Mouse (Mus musculus): ENCODE measurements around the gene Pank1. TPM values are rescaled to one million over a fixed set of nuclear protein-coding genes. Genes with fewer than 3 reads are reported as not detected.

Gene Pank1
- polyA plus RNA-seq, 1 experiment from 2014 or later, result 5.7 TPM

DNA sequence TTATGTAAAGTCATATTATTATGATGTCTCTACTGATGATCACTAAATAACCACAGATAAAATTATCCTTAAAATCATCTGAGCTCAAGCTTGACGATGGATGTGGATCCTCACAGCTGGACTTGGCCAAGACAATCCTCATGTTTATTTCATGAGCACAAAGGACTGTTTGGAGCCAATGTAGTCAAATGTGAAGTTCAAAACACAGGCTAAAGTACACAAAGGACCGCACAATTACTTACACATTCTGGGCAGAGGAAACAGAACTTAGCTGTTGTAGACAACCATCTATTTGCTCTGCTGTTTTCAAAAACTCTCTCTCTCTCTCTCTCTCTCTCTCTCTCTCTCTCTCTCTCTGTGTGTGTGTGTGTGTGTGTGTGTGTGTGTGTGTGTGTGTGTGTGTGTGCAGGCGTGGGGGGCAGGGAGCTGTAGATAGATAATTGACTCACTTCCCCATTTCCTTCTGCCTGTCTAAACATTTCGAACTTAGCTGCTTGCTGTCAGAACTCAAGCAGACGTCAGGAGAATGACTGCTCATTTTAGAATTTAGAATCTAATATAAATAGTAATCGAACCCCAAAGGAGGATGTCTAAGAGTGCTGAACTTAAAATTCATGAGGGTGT lies 79.5 kb downstream of the Pank1 start:
- ATAC-seq (ENCODE audit: insufficient read depth, low FRiP score), result no peak

DNA sequence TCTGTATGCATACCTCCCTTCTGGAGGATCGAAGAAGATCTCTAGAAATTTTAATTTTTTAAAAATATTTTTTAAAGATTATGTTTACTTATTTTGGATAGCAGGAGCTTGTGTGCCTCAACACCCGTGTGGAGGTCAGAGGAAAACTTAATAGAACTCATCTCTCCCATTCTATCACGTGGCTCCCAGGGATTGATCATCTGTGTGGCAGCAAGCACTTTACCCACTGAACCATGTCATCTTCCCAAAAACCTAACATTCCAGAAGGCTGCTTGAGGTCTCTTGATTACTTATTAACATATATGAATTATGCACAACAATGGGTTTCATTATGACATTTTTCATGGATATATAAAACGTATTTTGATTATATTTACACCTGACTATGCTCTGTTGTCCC lies 82.9 kb downstream of the Pank1 start:
- H3K27me3 ChIP-seq (ENCODE audit: control insufficient read depth, insufficient read depth, low read length), result no peaks in the 10 kb centered on the region

More for the DNA sequence above, 79.5 kb downstream of the Pank1 start:
- no peaks in the 10 kb centered on the region for H3K9me3 ChIP-seq (replicated peaks; ENCODE audit: control insufficient read depth, low read length)
- no peaks in the 10 kb centered on the region for H3K27me3 ChIP-seq (ENCODE audit: control insufficient read depth, insufficient read depth, low read length)
- no peak overlapping the region for H3K4me3 ChIP-seq (replicated peaks; ENCODE audit: low read length)
- no peaks in the 10 kb centered on the region for H3K4me1 ChIP-seq (ENCODE audit: control insufficient read depth, insufficient read depth, low read length)
- H3K9ac ChIP-seq (ENCODE audit: low read length), result no peak overlapping the region
- no peak overlapping the region for H3K4me2 ChIP-seq (ENCODE audit: low read depth, low read length)
- no peak overlapping the region for H3K27ac ChIP-seq (ENCODE audit: low read length)
- H3K36me3 ChIP-seq (ENCODE audit: control insufficient read depth, insufficient read depth, low read length), result no peaks in the 10 kb centered on the region
- WGBS, result 30% methylated on average over 6 of the region's 6 CpGs

DNA sequence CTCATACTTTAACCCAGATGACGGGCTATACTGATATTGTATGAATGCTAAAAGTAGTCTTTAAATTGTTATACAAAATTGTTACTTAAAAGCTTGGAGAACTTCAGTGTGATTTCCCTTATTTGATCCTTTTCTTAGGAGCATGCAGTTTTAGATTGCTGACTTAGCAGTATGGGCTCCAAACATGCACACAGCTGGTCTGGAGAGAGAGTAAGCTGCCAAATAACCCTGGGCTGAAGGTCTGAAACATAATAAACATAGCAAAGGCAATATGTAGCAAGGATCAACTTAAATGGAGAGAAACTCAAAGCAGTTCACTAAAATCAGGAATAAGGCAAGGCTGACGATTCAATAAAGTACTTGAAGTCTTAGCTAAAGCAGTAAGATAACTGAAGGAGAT lies 96.8 kb downstream of the Pank1 start:
- no peak overlapping the region for H3K4me2 ChIP-seq (ENCODE audit: low read depth, low read length)
- no peaks in the 10 kb centered on the region for H3K4me1 ChIP-seq (ENCODE audit: control insufficient read depth, insufficient read depth, low read length)
- H3K27ac ChIP-seq (ENCODE audit: low read length), result no peak overlapping the region
- H3K4me3 ChIP-seq (replicated peaks; ENCODE audit: low read length), result no peak overlapping the region
- H3K36me3 ChIP-seq (ENCODE audit: control insufficient read depth, insufficient read depth, low read length), result no peaks in the 10 kb centered on the region
- 72% methylated on average over 2 of the region's 2 CpGs for WGBS
- H3K9me3 ChIP-seq (replicated peaks; ENCODE audit: control insufficient read depth, low read length), result no peaks in the 10 kb centered on the region
- H3K9ac ChIP-seq (ENCODE audit: low read length), result no peak overlapping the region
- no peaks in the 10 kb centered on the region for H3K27me3 ChIP-seq (ENCODE audit: control insufficient read depth, insufficient read depth, low read length)
- ATAC-seq (ENCODE audit: insufficient read depth, low FRiP score), result no peak

More for the DNA sequence above, 82.9 kb downstream of the Pank1 start:
- no peak overlapping the region for H3K4me3 ChIP-seq (replicated peaks; ENCODE audit: low read length)
- H3K9ac ChIP-seq (ENCODE audit: low read length), result no peak overlapping the region
- H3K36me3 ChIP-seq (ENCODE audit: control insufficient read depth, insufficient read depth, low read length), result no peaks in the 10 kb centered on the region
- no peak overlapping the region for H3K27ac ChIP-seq (ENCODE audit: low read length)
- 85% methylated on average over 4 of the region's 4 CpGs for WGBS
- no peaks in the 10 kb centered on the region for H3K9me3 ChIP-seq (replicated peaks; ENCODE audit: control insufficient read depth, low read length)
- no peak for ATAC-seq (ENCODE audit: insufficient read depth, low FRiP score)
- H3K4me1 ChIP-seq (ENCODE audit: control insufficient read depth, insufficient read depth, low read length), result no peaks in the 10 kb centered on the region
- H3K4me2 ChIP-seq (ENCODE audit: low read depth, low read length), result no peak overlapping the region

DNA sequence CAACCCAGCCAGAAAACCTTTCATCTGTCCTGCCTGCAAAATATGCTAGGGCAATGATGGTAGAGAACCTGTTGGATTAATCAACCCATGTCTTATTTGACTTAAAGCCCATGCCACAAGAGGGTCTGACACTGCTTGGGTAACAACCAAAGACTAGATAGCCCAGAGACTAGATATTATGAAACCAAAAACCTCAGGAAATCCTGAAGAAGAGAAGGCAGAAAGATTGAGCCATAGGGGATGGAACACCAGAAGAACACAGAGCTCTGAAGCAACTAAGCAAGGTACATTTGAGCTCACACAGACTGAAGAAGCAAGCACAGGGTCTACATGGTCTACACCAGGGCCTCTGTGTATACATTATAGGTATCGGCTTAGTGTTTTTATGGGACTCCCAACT lies 100.3 kb downstream of the Pank1 start:
- Histone ChIP-seq H3K4me3 (replicated peaks; ENCODE audit: low read length) (no peak overlapping the region), H3K9ac (ENCODE audit: low read length) (no peak overlapping the region), H3K27ac (ENCODE audit: low read length) (no peak overlapping the region), H3K4me2 (ENCODE audit: low read depth, low read length) (no peak overlapping the region), H3K27me3 (ENCODE audit: control insufficient read depth, insufficient read depth, low read length) (no peaks in the 10 kb centered on the region), H3K9me3 (replicated peaks; ENCODE audit: control insufficient read depth, low read length) (no peaks in the 10 kb centered on the region), H3K36me3 (ENCODE audit: control insufficient read depth, insufficient read depth, low read length) (no peaks in the 10 kb centered on the region), H3K4me1 (ENCODE audit: control insufficient read depth, insufficient read depth, low read length) (no peaks in the 10 kb centered on the region)
- 96% methylated on average over 1 of the region's 1 CpGs for WGBS
- ATAC-seq (ENCODE audit: insufficient read depth, low FRiP score), result no peak

DNA sequence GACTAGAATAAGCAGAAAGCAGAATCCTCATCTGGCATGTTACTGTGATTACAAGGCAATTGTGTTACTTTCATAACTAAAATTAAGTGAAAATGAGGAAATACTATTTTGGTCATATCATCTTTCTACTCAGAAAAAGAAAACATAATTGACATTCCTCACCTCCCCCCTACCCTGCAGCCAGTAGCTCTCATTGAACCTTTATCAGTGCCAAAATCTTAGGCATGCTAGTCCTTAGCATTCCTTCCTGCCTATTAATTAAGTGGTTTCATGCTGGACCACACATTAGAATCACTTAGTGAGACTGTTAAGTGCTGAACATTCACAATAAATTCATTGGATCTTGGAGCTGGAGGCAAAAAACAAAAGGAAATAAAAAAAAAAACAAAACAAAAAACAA lies 101.2 kb downstream of the Pank1 start:
- Histone ChIP-seq H3K4me3 (replicated peaks; ENCODE audit: low read length) (no peak overlapping the region), H3K27ac (ENCODE audit: low read length) (no peak overlapping the region), H3K9me3 (replicated peaks; ENCODE audit: control insufficient read depth, low read length) (no peaks in the 10 kb centered on the region), H3K4me1 (ENCODE audit: control insufficient read depth, insufficient read depth, low read length) (no peaks in the 10 kb centered on the region), H3K4me2 (ENCODE audit: low read depth, low read length) (no peak overlapping the region), H3K27me3 (ENCODE audit: control insufficient read depth, insufficient read depth, low read length) (no peaks in the 10 kb centered on the region), H3K36me3 (ENCODE audit: control insufficient read depth, insufficient read depth, low read length) (no peaks in the 10 kb centered on the region), H3K9ac (ENCODE audit: low read length) (no peak overlapping the region)
- ATAC-seq (ENCODE audit: insufficient read depth, low FRiP score), result no peak

DNA sequence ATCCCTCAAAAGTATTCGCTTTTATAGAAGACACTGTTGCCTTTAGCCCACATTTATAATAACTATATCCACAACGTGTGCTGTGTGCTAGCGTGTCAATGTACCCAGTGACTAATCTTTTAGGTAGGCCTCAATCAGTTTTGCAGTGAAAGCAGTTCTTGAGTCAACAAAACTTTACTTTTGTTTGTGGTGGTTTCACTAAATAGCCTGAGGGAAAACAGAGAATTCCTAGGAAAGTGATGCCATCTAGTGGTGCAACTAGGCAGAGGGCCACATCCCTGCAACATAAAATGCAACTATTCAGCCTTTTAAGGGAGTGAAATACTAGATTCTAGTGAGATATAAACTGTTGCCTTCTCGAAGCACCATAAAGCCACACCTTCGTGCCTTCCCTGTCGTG lies 106.5 kb downstream of the Pank1 start:
- Histone ChIP-seq H3K27ac (ENCODE audit: low read length) (no peak overlapping the region), H3K27me3 (ENCODE audit: control insufficient read depth, insufficient read depth, low read length) (no peaks in the 10 kb centered on the region), H3K9me3 (replicated peaks; ENCODE audit: control insufficient read depth, low read length) (no peaks in the 10 kb centered on the region), H3K9ac (ENCODE audit: low read length) (no peak overlapping the region), H3K36me3 (ENCODE audit: control insufficient read depth, insufficient read depth, low read length) (no peaks in the 10 kb centered on the region), H3K4me3 (replicated peaks; ENCODE audit: low read length) (no peak overlapping the region), H3K4me2 (ENCODE audit: low read depth, low read length) (no peak overlapping the region), H3K4me1 (ENCODE audit: control insufficient read depth, insufficient read depth, low read length) (no peaks in the 10 kb centered on the region)
- 17% methylated on average over 6 of the region's 6 CpGs for WGBS
- ATAC-seq (ENCODE audit: insufficient read depth, low FRiP score), result peak; percentile 25; the same call in 1 of the 2 replicates

DNA sequence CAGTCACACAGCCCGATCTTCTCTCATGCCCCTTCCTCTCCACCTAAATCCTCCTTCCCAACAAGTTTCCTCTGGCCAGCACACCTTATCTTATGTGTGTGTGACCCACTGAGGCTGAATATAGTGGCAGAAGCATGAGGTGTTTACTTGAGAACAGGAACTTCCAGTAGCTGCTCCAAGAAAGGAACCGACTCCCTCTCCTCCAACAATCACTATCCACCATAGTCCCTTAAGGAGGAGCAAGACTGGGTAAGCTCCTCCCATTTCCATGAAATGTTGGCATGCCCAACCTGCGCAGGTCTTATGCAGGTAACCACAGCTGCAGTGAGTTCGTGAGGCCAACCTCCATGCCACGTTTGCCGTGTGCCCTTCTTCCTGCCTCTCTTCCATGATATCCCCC lies 108.5 kb downstream of the Pank1 start:
- Histone ChIP-seq H3K4me2 (ENCODE audit: low read depth, low read length) (no peak overlapping the region), H3K4me3 (replicated peaks; ENCODE audit: low read length) (no peak overlapping the region), H3K9ac (ENCODE audit: low read length) (no peak overlapping the region), H3K36me3 (ENCODE audit: control insufficient read depth, insufficient read depth, low read length) (no peaks in the 10 kb centered on the region), H3K27me3 (ENCODE audit: control insufficient read depth, insufficient read depth, low read length) (no peaks in the 10 kb centered on the region), H3K27ac (ENCODE audit: low read length) (no peak overlapping the region), H3K4me1 (ENCODE audit: control insufficient read depth, insufficient read depth, low read length) (no peaks in the 10 kb centered on the region), H3K9me3 (replicated peaks; ENCODE audit: control insufficient read depth, low read length) (no peaks in the 10 kb centered on the region)
- 77% methylated on average over 6 of the region's 6 CpGs for WGBS
- ATAC-seq (ENCODE audit: insufficient read depth, low FRiP score), result no peak

DNA sequence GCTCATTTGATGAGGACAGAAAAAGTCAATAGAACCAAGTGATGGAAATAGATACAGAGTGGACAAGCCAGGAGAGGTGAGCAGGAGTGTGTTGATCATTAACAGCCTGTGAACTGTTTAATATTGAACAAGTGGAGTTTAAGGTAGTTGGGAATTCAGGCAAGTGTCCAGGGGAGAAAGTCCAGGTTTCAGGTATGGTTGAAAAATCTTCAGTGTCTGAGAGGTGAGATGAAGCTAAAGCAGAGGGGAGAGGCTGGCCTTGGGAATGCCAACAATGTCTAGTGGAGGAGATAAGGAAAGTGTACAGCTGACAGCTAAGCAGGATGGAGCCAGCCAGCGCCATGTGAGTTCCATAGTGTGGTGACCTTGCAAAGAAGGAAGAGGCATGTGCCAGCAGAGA lies 120.5 kb downstream of the Pank1 start:
- Histone ChIP-seq H3K4me3 (replicated peaks; ENCODE audit: low read length) (no peak overlapping the region), H3K27ac (ENCODE audit: low read length) (no peak overlapping the region), H3K9me3 (replicated peaks; ENCODE audit: control insufficient read depth, low read length) (0 out of 2 replicates have a peak, but pooled peaks cover 4% of the 10 kb centered on the region), H3K27me3 (ENCODE audit: control insufficient read depth, insufficient read depth, low read length) (no peaks in the 10 kb centered on the region), H3K9ac (ENCODE audit: low read length) (no peak overlapping the region), H3K36me3 (ENCODE audit: control insufficient read depth, insufficient read depth, low read length) (no peaks in the 10 kb centered on the region), H3K4me2 (ENCODE audit: low read depth, low read length) (no peak overlapping the region), H3K4me1 (ENCODE audit: control insufficient read depth, insufficient read depth, low read length) (no peaks in the 10 kb centered on the region)
- 59% methylated on average over 1 of the region's 1 CpGs for WGBS
- ATAC-seq (ENCODE audit: insufficient read depth, low FRiP score), result no peak
